Mouse (Mus musculus) stomach, postnatal 0 days (tissue): ENCODE data around the gene Napepld.

ENCODE experiments used
- CTCF ChIP-seq: IDR thresholded peaks from 2 replicates; pipeline ENCODE4 v1.5.1; 2016; ENCODE audit warnings: antibody characterized with exemption, low read depth, mild to moderate bottlenecking, moderate library complexity
- EP300 ChIP-seq: optimal IDR thresholded peaks from 2 replicates; pipeline ENCODE3; 2016; ENCODE audit warnings: antibody characterized with exemption

- TF ChIP-seq CTCF (no peak), EP300 (no peak)
Observed at GRCm38 (mm10) chr5:21732177-21732911, 31.1 kb upstream of the Napepld start.
